Mouse (Mus musculus) gonadal fat pad, adult 2 months (tissue): Measurements from ENCODE around the gene Wnt7b. TPM values are rescaled to one million over a fixed set of nuclear protein-coding genes. Genes with fewer than 3 reads are reported as not detected.

ENCODE experiments used
- DNase-seq: peaks from one replicate; pipeline ENCODE4 v3.0.0-alpha.2; 2012; ENCODE audit warnings: low read depth
- polyA plus RNA-seq: library from polyadenylated mRNA; depleted of rRNA; stranded (reverse); fragments of >200 nt; gene quantifications from 2 replicates; pipeline ENCODE4 v1.2.3, GENCODE M21; 2012; rRNA removed

Gene Wnt7b
- 14.4 and 15.0 TPM in 2 replicates for polyA plus RNA-seq

- DNase-seq, result no peak
These were observed at the start of gene Wnt7b for GRCm38 (mm10) chr15:85582356-85582910. Gene Wnt7b, minus strand, starts transcription at chr15:85582473.

DNA sequence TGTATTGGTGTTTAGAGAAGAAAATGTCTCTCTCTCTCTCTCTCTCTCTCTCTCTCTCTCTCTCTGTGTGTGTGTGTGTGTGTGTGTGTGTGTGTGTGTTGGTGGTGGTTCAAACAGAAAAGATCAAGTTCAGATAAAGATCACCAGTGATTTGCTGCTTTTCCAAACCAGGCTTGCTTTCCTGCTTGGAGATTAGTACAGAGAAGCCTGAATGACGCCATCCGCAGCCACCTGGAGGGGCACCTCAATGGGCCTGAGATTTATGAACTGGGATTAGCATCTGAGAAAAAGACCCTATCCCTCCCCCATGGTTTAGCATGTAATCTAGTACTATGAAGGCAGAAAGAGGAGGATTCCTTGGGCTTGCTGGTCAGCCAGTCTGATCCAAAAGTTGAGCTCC is 49.3 kb upstream of the Wnt7b start:
- DNase-seq, result no peak

DNA sequence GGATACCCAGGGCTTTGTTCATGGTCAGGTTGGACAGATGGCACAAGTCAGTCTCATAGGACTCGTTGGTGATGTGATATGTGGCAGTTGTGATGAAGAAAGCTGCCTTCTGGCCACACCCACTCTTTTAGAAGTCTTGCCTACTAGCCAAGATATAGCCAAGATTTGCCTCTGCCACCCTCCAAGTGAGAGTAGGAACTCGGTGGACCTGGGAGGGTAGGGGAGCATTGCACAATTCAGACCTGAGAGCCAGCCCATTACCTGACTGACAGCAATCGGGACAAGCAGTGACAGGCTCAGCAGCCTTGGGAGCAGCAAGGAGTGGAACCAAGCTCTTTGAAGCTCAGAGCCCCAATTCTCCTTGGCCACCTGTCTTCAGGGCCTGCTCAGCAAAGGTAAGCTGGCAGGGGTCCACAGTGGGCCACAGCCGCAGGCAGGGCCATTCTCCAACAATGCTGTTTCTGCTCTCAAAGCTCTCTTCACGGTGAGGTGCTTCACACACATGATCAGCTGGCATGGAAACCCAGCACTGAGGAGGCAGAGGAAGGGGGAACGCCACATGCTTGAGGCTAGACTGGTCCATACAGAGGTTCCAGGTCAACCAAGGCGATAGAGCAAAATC is 47.8 kb upstream of the Wnt7b start:
- DNase-seq, result peak; percentile 97

DNA sequence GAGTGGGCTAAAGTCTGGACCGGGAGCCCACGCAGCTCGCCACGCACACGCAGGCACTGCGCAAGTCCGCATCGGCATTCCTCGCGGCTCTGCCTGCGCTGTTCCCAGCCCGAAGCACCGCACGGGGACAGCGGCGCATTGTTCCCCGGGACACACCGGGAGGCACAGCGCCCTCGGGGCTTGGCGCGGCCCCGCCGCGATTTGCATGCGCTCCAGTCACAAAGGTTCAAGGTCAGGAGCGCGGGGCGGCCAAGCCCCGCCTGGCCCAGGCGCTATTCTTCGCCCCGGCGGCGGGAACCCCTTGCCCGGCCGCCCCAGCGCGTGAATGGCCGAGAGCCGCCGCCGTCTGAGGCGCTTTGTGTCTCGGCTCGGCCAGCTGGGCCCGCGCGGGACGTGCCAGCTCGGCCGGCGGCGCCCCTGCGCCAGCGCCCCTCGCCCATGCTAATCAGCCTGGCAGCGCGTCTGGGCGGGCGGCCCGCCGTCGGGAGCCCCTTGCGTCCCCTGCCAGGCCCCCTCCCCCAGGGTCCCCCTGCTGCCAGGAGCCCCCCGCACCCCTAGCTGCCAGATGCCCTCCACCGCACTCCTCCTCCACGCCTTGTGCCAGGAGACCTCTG is 43.5 kb upstream of the Wnt7b start:
- no peak for DNase-seq

- DNase-seq, result no peak
These were observed 39.9 kb upstream of the Wnt7b start for GRCm38 (mm10) chr15:85622213-85622612.

GRCm38 (mm10) chr15:85615537-85616100 is 33.3 kb upstream of the Wnt7b start:
- no peak for DNase-seq

DNA sequence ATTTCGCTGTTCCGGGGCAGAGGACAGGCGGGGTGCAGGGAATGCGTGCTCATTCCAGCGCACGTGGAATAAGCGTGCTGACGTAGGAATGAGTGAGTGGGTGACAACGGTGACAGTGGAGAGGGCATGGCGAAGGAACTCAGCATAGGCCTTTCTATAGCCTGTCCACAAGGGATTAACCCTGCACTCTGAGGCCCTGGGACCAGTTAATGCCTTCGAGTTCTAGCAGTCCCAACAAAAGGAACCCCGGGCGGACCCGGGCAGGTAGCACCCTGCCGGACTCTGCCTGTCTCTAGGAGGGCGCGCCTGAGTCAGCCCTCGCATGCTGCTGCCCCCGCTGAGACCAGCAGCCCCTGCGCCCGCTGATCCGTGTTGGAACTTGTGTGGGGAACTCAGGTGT is 32.8 kb upstream of the Wnt7b start:
- no peak for DNase-seq

DNA sequence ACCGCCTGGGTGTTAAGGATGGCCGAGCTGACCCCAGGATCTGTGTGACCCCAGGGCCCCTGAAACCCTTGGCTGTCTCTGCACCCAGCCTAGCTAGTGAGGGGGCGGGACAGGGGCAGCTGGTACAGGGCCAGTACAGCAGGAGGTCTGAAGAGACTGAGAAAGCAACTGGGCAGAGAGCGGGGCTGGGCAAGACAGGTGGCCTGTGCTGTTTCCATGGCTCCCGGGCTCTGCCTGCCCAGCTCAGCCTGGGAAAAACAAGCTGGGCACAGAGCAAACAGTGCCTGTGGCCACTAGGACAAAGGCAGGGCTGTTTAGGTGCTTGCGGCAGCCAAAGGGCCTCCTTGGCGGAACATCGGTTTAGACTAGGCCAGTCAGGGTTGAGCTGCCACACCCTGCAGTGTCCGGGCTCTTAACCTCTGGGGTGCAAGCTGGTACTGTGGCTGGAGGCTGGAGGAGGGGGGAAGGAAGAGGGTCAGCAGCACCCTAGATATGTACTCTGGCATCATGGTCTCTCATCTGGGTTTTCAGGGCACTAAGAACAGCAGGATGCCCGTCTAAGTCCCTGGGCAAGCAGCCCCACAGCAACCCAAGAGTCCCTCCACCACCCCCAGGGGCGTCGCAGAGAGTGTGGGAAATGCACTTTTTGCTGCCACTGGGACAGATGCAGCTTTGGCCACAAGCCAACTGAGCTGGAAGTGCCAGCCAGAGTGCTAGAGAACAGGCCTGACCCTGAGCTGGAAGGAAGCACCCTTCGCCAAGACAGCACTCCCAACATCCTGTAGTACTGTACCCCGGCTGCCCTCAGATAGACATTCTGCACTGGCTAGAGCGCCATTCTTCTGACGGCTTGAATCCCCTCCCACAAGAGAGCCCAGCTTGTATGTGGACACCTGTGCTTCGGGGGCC is 31.3 kb upstream of the Wnt7b start:
- no peak for DNase-seq

GRCm38 (mm10) chr15:85612660-85613357 is 30.5 kb upstream of the Wnt7b start:
- DNase-seq, result no peak

DNA sequence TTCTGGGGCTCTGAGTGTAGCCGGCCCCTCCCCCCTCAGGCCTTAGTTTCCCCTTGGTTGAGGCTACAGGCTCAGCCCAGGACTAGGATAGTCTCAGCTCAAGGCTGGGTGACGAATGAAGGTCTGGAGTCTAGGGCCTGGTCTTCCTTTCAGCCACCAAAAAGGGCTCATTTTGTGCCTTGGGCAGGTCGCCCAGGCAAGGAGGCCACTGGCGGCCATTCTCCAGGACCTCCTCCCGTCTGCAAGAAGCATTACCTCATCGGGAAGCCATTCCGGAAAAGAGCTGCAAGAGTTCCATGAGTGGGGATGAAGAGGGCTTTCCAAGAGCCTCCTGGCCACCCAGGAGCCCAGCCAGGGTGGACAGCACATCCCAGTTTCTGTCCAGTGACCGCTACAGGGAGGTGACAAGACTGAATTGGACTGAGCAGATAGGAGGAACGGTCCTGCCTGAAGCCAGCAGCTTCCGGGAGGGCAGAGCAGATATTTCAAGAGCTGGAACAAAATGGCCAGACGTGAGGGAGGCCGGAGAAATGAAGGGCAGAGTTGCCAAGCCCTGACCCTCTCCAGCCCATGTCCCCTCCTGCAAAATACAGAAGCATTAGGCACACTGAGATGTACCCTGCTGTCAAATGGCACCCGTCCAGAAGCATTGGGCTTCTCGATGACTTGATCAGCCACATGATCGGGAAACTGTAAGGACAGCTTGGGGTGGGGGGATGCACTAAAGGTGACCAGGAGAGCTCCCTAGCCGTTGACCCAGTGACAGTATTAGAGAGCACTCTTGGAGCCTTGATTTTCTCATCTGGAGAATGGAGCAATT is 29.6 kb upstream of the Wnt7b start:
- DNase-seq, result no peak

DNA sequence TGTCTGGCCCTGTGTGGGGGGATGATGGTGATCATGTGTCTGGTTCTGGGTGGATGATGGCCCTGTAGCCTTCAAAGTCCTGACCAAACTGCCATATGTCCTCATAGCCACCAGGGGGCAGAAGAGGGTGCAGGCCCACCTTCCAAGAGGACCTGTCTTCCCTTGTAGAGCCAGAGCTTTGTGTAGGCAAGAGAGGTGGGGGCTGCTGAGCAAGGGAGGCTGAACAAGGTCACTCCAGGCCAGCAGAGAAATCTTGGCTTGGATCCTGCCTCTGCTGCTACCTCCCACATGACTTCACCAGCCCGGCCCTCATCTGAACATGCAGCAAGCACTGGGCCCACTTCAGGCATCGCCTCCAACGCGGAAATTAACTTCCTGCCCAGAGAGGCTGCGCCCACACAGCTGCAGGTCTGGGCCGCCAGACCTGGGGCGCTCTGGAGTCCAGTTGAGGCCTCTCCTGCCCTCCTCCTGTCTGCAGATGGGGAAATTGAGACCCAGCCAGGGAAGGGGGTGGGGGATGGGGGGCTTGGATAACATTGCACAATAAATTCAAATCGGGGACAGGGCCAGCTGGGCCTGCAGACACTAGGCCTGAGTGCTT is 28.4 kb upstream of the Wnt7b start:
- no peak for DNase-seq

- no peak for DNase-seq
These were observed 27.8 kb upstream of the Wnt7b start for GRCm38 (mm10) chr15:85610120-85610519.

DNA sequence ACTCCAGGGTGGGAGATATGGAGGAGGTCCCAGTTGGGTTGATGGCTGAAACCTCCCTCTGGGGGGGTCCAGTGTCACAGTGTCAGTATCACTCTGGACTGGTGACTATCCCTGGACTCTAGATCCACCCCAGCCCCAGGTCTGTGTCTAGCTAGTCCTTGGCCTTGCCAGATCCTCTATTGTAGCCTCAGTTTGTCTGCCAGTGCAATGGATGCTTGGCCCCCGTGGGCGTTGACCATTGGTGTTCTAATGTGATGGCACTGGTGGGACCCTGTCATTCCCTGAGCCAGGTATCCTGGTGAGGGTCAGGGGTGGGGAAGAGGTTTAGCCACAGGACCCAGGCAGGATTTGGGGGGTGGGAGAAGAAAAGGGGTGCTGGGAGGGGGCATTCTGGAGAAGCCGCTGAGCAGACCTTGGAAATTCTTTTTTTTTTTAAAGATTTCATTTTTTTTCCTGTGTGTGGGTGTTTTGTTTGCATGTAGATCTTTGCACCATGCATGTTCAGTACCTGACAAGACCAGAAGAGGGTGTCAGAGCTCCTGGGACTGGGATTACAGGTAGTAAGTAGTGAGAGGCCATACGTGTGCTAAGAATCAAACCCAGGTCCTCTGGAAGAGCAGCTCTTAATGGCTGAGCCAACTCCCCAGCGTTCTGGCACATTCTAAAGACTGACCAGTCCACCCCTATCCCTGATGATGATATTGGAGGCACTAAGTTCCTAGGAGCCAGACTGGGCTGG is 27.2 kb upstream of the Wnt7b start:
- DNase-seq, result no peak

DNA sequence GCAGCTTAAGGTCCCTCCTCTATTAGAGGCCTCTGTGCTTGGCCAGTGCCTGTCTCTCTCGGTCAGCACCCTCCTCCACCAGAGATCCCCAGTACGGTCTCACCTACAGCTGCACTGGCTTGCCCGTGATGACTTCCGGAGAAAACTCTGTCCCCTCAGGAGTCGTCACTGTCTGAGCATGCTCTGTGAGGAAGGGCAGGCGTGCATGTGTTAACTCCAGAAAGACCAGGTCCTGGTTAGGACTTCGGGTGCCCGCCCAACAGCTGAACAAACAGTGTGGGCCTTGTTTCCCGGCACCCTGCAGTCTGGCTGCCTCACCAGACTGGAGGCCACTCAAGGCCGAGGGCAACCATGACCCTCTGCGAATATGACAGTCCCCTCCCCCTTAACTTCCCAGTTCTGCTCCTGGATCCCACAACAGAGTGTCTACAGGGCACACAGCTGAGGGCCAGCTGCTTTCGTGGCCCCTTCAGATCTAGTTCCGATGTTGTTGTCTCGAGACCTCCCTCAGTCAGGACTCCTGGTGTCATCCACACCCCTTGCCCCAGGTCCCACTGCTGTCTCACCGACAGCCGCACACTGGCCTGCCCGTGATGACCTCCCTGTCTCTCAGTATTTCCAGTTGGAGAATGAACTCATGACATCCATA is 23.8 kb upstream of the Wnt7b start:
- no peak for DNase-seq

DNA sequence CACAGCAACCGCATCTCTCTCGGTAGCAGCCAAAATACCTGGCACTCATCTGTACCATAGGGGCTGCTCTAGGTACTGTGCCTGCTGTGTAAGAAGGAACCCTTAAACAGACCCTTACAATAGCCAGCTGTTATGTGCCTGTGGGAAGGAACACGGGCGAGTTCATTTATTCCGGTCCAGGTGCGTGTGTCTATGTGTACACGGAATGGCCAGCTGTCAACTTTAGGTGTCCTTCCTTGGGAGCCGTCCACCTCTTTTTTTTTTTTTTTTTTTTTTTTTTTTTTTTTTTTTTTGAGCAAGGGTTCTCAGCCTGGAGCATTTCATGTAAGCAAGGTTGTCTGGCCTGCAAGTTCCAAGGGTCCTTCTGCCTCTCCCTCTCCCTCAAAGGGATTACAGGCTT is 22.7 kb upstream of the Wnt7b start:
- no peak for DNase-seq

GRCm38 (mm10) chr15:85604507-85604906 is 22.2 kb upstream of the Wnt7b start:
- DNase-seq, result no peak

DNA sequence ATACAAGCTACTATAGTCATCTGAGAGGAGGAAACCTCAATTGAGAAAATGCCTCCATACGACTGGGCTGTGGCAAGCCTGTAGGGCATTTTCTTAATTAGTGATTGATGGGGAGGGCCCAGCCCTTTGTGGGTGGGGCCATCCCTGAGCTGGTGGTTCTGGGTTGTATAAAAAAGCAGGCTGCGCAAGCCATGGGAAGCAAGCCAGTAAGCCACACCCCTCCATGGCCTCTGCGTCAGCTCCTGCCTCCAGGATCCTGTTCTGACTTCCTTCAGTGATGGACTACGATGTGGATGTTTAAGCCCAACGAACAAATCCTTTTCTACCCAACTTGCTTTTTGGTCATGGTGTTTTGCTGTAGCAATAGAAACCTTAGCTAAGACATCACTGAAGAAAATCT is 21.1 kb upstream of the Wnt7b start:
- no peak for DNase-seq

DNA sequence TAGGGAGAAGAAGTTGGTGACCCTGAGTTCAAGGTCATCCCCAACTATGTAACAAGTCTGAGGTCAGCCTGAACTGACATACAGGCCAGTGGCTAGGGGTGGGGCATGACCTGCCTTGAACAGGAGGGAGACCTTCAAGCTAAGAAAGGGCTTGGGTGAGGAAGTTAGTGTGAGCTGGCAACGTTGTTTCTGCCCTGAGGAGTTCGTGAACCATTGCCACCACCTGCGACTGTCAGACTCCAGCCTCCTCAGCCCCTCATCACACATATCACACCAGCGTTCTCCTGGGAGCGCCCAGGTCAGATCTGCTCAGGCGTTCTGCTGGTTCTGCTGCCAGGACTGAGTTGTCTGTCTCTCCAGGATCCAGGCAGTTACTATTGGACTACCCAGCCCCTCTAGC is 20.5 kb upstream of the Wnt7b start:
- DNase-seq, result no peak

GRCm38 (mm10) chr15:85602021-85602420 is 19.7 kb upstream of the Wnt7b start:
- no peak for DNase-seq
